Mouse (Mus musculus): Measurements from ENCODE around the gene Sema3a.
"Not testable (repeated sequence)": the region's sequence is repeated elsewhere in the genome, so short reads cannot be mapped to it uniquely, and the experiment has no call there.

Gene Sema3a

GRCm38 (mm10) chr5:13547472-13548209, 422.4 kb downstream of the Sema3a start:
- DNase-seq (ENCODE audit: low read depth, low spot score), result peak; percentile 49

GRCm38 (mm10) chr5:13548210-13548554, 423.0 kb downstream of the Sema3a start:
- DNase-seq (ENCODE audit: low read depth, low spot score), result no peak

- DNase-seq (ENCODE audit: low read depth, low spot score), result no peak
These were observed 423.9 kb downstream of the Sema3a start for GRCm38 (mm10) chr5:13549080-13549479.

- DNase-seq (ENCODE audit: low read depth, low spot score), result no peak
These were observed 425.7 kb downstream of the Sema3a start for GRCm38 (mm10) chr5:13550953-13551352.

- DNase-seq (ENCODE audit: low read depth, low spot score), result no peak
These were observed 432.0 kb downstream of the Sema3a start for GRCm38 (mm10) chr5:13557257-13557656.

GRCm38 (mm10) chr5:13573867-13574266, 448.7 kb downstream of the Sema3a start:
- no peak for DNase-seq (ENCODE audit: low read depth, low spot score)

- DNase-seq (ENCODE audit: low read depth, low spot score), result no peak
These were observed 453.9 kb downstream of the Sema3a start for GRCm38 (mm10) chr5:13579123-13579522.

- no peak for DNase-seq (ENCODE audit: low read depth, low spot score)
These were observed 460.5 kb downstream of the Sema3a start for GRCm38 (mm10) chr5:13585559-13586207.

- DNase-seq (ENCODE audit: low read depth, low spot score), result no peak
These were observed 469.2 kb downstream of the Sema3a start for GRCm38 (mm10) chr5:13594422-13594821.

GRCm38 (mm10) chr5:13611631-13612030, 486.4 kb downstream of the Sema3a start:
- DNase-seq (ENCODE audit: low read depth, low spot score), result no peak

GRCm38 (mm10) chr5:13612088-13612487, 486.9 kb downstream of the Sema3a start:
- DNase-seq (ENCODE audit: low read depth, low spot score), result no peak

- not testable (repeated sequence) for DNase-seq (ENCODE audit: low read depth, low spot score)
These were observed 489.4 kb downstream of the Sema3a start for GRCm38 (mm10) chr5:13614575-13614974.

- no peak for DNase-seq (ENCODE audit: low read depth, low spot score)
These were observed 490.7 kb downstream of the Sema3a start for GRCm38 (mm10) chr5:13615907-13616306.

- no peak for DNase-seq (ENCODE audit: low read depth, low spot score)
These were observed 497.4 kb downstream of the Sema3a start for GRCm38 (mm10) chr5:13622578-13622977.

GRCm38 (mm10) chr5:13624754-13625153, 499.5 kb downstream of the Sema3a start:
- no peak for DNase-seq (ENCODE audit: low read depth, low spot score)

GRCm38 (mm10) chr5:13626093-13626492, 500.9 kb downstream of the Sema3a start:
- no peak for DNase-seq (ENCODE audit: low read depth, low spot score)

- DNase-seq (ENCODE audit: low read depth, low spot score), result peak; percentile 55
These were observed 503.5 kb downstream of the Sema3a start for GRCm38 (mm10) chr5:13628606-13629311.

- no peak for DNase-seq (ENCODE audit: low read depth, low spot score)
These were observed 504.7 kb downstream of the Sema3a start for GRCm38 (mm10) chr5:13629916-13630315.

- DNase-seq (ENCODE audit: low read depth, low spot score), result no peak
These were observed 505.5 kb downstream of the Sema3a start for GRCm38 (mm10) chr5:13630692-13631091.

GRCm38 (mm10) chr5:13636237-13636636, 511.0 kb downstream of the Sema3a start:
- no peak for DNase-seq (ENCODE audit: low read depth, low spot score)

All from skeletal muscle tissue, adult 2 months (tissue).